Mouse (Mus musculus) brain, embryonic 14.5 days (tissue): Measurements from ENCODE around the gene Imp3.

Experiments
- CTCF ChIP-seq: fragments of 200-500 bp; IDR thresholded peaks from 2 replicates; pipeline ENCODE4 v1.5.1; 2012; ENCODE audit warnings: inconsistent platforms, mild to moderate bottlenecking, moderate library complexity, borderline replicate concordance; ENCODE audit not compliant: insufficient read depth, insufficient read length; ENCODE audit errors: extremely low read depth
- POLR2A ChIP-seq: fragments of 200-500 bp; IDR thresholded peaks from 2 replicates; pipeline ENCODE4 v1.6.1; 2012; ENCODE audit warnings: mild to moderate bottlenecking, inconsistent platforms, borderline replicate concordance; ENCODE audit not compliant: poor library complexity, insufficient read depth, insufficient read length, severe bottlenecking; ENCODE audit errors: extremely low read depth

GRCm38 (mm10) chr9:56930556-56930955, 6.7 kb upstream of the Imp3 start:
- no peak for TF ChIP-seq CTCF
- no peak for TF ChIP-seq POLR2A
